Mouse (Mus musculus): ENCODE data around the gene Gm42421. TPM values are rescaled to one million over a fixed set of nuclear protein-coding genes. Genes with fewer than 3 reads are reported as not detected.
A peak's percentile ranks its signal among the peaks of the same experiment; 100 is the strongest.

The Gm42421 gene
- polyA plus RNA-seq, 1 experiment from 2014 or later: 0.69 TPM

- no peak overlapping the region for H3K4me2 ChIP-seq (ENCODE audit: low read depth, severe bottlenecking)
- H3K36me3 ChIP-seq (ENCODE audit: control insufficient read depth, insufficient read depth, low read length): no peaks in the 10 kb centered on the region
- H3K27ac ChIP-seq (replicated peaks; ENCODE audit: low read depth, low read length): no peak overlapping the region
- H3K4me1 ChIP-seq (ENCODE audit: control insufficient read depth, insufficient read depth, low read length): no peaks in the 10 kb centered on the region
- ATAC-seq (ENCODE audit: insufficient number of reproducible peaks, low FRiP score, low TSS enrichment, low read depth) (peak; percentile 67; the same call in 1 of the 2 replicates), DNase-seq (ENCODE audit: low spot score) (peak; percentile 86)
- H3K9ac ChIP-seq (ENCODE audit: low read length): no peak overlapping the region
- no peaks in the 10 kb centered on the region for H3K9me3 ChIP-seq (ENCODE audit: control insufficient read depth, low read length)
- WGBS: 50% methylated on average over 4 of the region's 4 CpGs
- H3K4me3 ChIP-seq (ENCODE audit: low read depth, low read length): no peak overlapping the region
- H3K27me3 ChIP-seq (ENCODE audit: control insufficient read depth, insufficient read depth, low read length): no peaks in the 10 kb centered on the region
These were observed 47.1 kb downstream of the Gm42421 start for GRCm38 (mm10) chr5:143974931-143975630.

GRCm38 (mm10) chr5:143975631-143975933 lies 47.6 kb downstream of the Gm42421 start:
- H3K27ac ChIP-seq (replicated peaks; ENCODE audit: low read depth, low read length): no peak overlapping the region
- no peaks in the 10 kb centered on the region for H3K27me3 ChIP-seq (ENCODE audit: control insufficient read depth, insufficient read depth, low read length)
- no peaks in the 10 kb centered on the region for H3K4me1 ChIP-seq (ENCODE audit: control insufficient read depth, insufficient read depth, low read length)
- H3K9ac ChIP-seq (ENCODE audit: low read length): no peak overlapping the region
- ATAC-seq (ENCODE audit: insufficient number of reproducible peaks, low FRiP score, low TSS enrichment, low read depth) (no peak), DNase-seq (ENCODE audit: low spot score) (no peak)
- no peaks in the 10 kb centered on the region for H3K9me3 ChIP-seq (ENCODE audit: control insufficient read depth, low read length)
- H3K36me3 ChIP-seq (ENCODE audit: control insufficient read depth, insufficient read depth, low read length): no peaks in the 10 kb centered on the region
- WGBS: 73% methylated on average over 2 of the region's 2 CpGs
- no peak overlapping the region for H3K4me3 ChIP-seq (ENCODE audit: low read depth, low read length)
- H3K4me2 ChIP-seq (ENCODE audit: low read depth, severe bottlenecking): no peak overlapping the region

- no peak overlapping the region for H3K4me3 ChIP-seq (ENCODE audit: low read depth, low read length)
- no peak overlapping the region for H3K27ac ChIP-seq (replicated peaks; ENCODE audit: low read depth, low read length)
- WGBS: 88% methylated on average over 11 of the region's 11 CpGs
- no peak overlapping the region for H3K4me2 ChIP-seq (ENCODE audit: low read depth, severe bottlenecking)
- no peaks in the 10 kb centered on the region for H3K27me3 ChIP-seq (ENCODE audit: control insufficient read depth, insufficient read depth, low read length)
- ATAC-seq (ENCODE audit: insufficient number of reproducible peaks, low FRiP score, low TSS enrichment, low read depth): no peak
- no peak for DNase-seq (ENCODE audit: low spot score)
- no peaks in the 10 kb centered on the region for H3K4me1 ChIP-seq (ENCODE audit: control insufficient read depth, insufficient read depth, low read length)
- no peaks in the 10 kb centered on the region for H3K36me3 ChIP-seq (ENCODE audit: control insufficient read depth, insufficient read depth, low read length)
- no peak overlapping the region for H3K9ac ChIP-seq (ENCODE audit: low read length)
- H3K9me3 ChIP-seq (ENCODE audit: control insufficient read depth, low read length): no peaks in the 10 kb centered on the region
These were observed 48.3 kb downstream of the Gm42421 start for GRCm38 (mm10) chr5:143976232-143976631.

GRCm38 (mm10) chr5:143976726-143977431 lies 48.9 kb downstream of the Gm42421 start:
- H3K4me3 ChIP-seq (ENCODE audit: low read depth, low read length): no peak overlapping the region
- no peak overlapping the region for H3K27ac ChIP-seq (replicated peaks; ENCODE audit: low read depth, low read length)
- H3K27me3 ChIP-seq (ENCODE audit: control insufficient read depth, insufficient read depth, low read length): no peaks in the 10 kb centered on the region
- H3K9ac ChIP-seq (ENCODE audit: low read length): no peak overlapping the region
- DNase-seq (ENCODE audit: low spot score) (no peak), ATAC-seq (ENCODE audit: insufficient number of reproducible peaks, low FRiP score, low TSS enrichment, low read depth) (no peak)
- no peak overlapping the region for H3K4me2 ChIP-seq (ENCODE audit: low read depth, severe bottlenecking)
- WGBS: 73% methylated on average over 16 of the region's 16 CpGs
- no peaks in the 10 kb centered on the region for H3K4me1 ChIP-seq (ENCODE audit: control insufficient read depth, insufficient read depth, low read length)
- H3K36me3 ChIP-seq (ENCODE audit: control insufficient read depth, insufficient read depth, low read length): no peaks in the 10 kb centered on the region
- H3K9me3 ChIP-seq (ENCODE audit: control insufficient read depth, low read length): no peaks in the 10 kb centered on the region

- Histone ChIP-seq H3K9ac (ENCODE audit: low read length) (no peak overlapping the region), H3K4me1 (ENCODE audit: control insufficient read depth, insufficient read depth, low read length) (no peaks in the 10 kb centered on the region), H3K9me3 (ENCODE audit: control insufficient read depth, low read length) (no peaks in the 10 kb centered on the region), H3K27me3 (ENCODE audit: control insufficient read depth, insufficient read depth, low read length) (no peaks in the 10 kb centered on the region), H3K27ac (replicated peaks; ENCODE audit: low read depth, low read length) (no peak overlapping the region), H3K4me3 (ENCODE audit: low read depth, low read length) (no peak overlapping the region), H3K36me3 (ENCODE audit: control insufficient read depth, insufficient read depth, low read length) (0 out of 2 replicates have a peak, but pooled peaks cover 5% of the 10 kb centered on the region), H3K4me2 (ENCODE audit: low read depth, severe bottlenecking) (no peak overlapping the region)
- DNase-seq (ENCODE audit: low spot score): peak; percentile 33
- no peak for ATAC-seq (ENCODE audit: insufficient number of reproducible peaks, low FRiP score, low TSS enrichment, low read depth)
- 21% methylated on average over 9 of the region's 9 CpGs for WGBS
These were observed 52.9 kb downstream of the Gm42421 start for GRCm38 (mm10) chr5:143980858-143981257.

GRCm38 (mm10) chr5:143982361-143982760 lies 54.4 kb downstream of the Gm42421 start:
- 72% methylated on average over 2 of the region's 2 CpGs for WGBS
- Histone ChIP-seq H3K27ac (replicated peaks; ENCODE audit: low read depth, low read length) (no peak overlapping the region), H3K4me1 (ENCODE audit: control insufficient read depth, insufficient read depth, low read length) (no peaks in the 10 kb centered on the region), H3K9me3 (ENCODE audit: control insufficient read depth, low read length) (no peaks in the 10 kb centered on the region), H3K36me3 (ENCODE audit: control insufficient read depth, insufficient read depth, low read length) (0 out of 2 replicates have a peak, but pooled peaks cover 5% of the 10 kb centered on the region), H3K9ac (ENCODE audit: low read length) (no peak overlapping the region), H3K4me2 (ENCODE audit: low read depth, severe bottlenecking) (no peak overlapping the region), H3K27me3 (ENCODE audit: control insufficient read depth, insufficient read depth, low read length) (no peaks in the 10 kb centered on the region), H3K4me3 (ENCODE audit: low read depth, low read length) (no peak overlapping the region)
- DNase-seq (ENCODE audit: low spot score) (no peak), ATAC-seq (ENCODE audit: insufficient number of reproducible peaks, low FRiP score, low TSS enrichment, low read depth) (no peak)

- H3K36me3 ChIP-seq (ENCODE audit: control insufficient read depth, insufficient read depth, low read length): peaks cover 11% of the 10 kb centered on the region; the same call in 1 of the 2 replicates
- no peak for ATAC-seq (ENCODE audit: insufficient number of reproducible peaks, low FRiP score, low TSS enrichment, low read depth)
- no peaks in the 10 kb centered on the region for H3K27me3 ChIP-seq (ENCODE audit: control insufficient read depth, insufficient read depth, low read length)
- 91% methylated on average over 7 of the region's 7 CpGs for WGBS
- H3K4me2 ChIP-seq (ENCODE audit: low read depth, severe bottlenecking): no peak overlapping the region
- H3K9me3 ChIP-seq (ENCODE audit: control insufficient read depth, low read length): no peaks in the 10 kb centered on the region
- H3K9ac ChIP-seq (ENCODE audit: low read length): no peak overlapping the region
- no peaks in the 10 kb centered on the region for H3K4me1 ChIP-seq (ENCODE audit: control insufficient read depth, insufficient read depth, low read length)
- no peak overlapping the region for H3K27ac ChIP-seq (replicated peaks; ENCODE audit: low read depth, low read length)
- no peak for DNase-seq (ENCODE audit: low spot score)
- no peak overlapping the region for H3K4me3 ChIP-seq (ENCODE audit: low read depth, low read length)
These were observed 57.4 kb downstream of the Gm42421 start for GRCm38 (mm10) chr5:143985381-143985780.

Measured in limb, embryonic 11.5 days (tissue).